Mouse (Mus musculus) 416B (cell line): Measurements from ENCODE around the gene Zkscan8.
A peak's percentile ranks its signal among the peaks of the same experiment; 100 is the strongest.
"Not testable (repeated sequence)": the region's sequence is repeated elsewhere in the genome, so short reads cannot be mapped to it uniquely, and the experiment has no call there.

Source experiments
- DNase-seq: peaks from one replicate; pipeline ENCODE4 v3.0.0; 2011; ENCODE audit warnings: low read depth

The Zkscan8 gene

DNA sequence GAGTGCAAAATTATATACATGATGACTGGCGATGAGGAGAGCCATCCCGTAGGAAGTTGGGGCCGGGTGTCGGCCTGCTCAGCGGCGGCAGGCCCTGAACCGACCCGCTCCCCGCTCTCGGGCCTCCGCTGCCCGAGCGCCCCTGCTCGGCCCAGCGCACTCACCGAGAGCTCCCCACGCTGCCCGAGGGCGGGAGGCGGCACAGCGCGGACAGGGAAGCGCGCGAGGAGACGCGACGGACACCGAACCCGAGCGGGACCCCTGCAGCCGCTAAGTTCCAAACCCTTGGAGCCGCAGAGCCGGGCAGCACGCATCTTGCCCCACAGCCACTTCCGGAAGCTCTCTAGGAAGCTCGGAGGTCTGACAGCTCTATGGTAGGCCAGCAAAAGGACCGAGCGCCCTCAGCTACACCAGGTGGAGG, at the start of gene Zkscan8:
Zkscan8 (minus strand) TSS at position 340 of the 421 bp plus-strand sequence.
- peak; percentile 92 for DNase-seq

GRCm38 (mm10) chr13:21559793-21560192, 28.9 kb upstream of the Zkscan8 start, which contains the start of gene Olfr1535:
Olfr1535 (minus strand) TSS chr13:21559893.
- DNase-seq, result no peak

DNA sequence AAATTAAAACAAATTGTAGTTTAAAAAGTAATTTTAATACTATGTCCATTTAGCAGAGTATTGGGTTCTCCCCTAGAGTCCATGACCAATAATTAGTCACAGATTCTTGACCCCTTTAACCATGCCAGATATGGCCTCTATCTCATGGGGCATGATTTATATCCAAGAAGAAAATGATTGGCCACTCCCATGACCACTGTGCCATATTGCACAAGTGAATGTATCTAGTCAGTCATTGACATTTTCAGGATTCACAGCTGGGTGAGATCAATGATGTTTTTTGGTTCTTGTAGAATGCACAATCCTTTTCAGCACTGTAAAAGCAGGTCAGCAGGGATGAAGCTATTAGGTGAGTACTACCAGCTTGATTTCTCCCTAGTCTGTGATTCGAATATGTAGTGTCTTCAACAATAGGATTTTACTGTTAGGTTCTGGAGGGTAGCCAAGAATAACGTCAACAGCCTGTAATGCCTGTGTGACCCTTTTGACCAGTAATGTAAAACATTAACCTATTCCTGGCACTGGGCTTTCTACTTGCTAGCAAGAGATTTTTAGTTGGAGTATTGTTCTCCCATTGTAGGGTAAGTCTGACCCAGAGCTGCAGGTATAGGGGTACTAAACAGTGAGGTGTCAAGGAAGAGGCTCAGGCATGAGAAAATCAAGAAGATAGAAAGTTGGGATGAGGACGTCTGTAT, 19.6 kb upstream of the Zkscan8 start:
- DNase-seq, result no peak

GRCm38 (mm10) chr13:21549487-21549886, 18.6 kb upstream of the Zkscan8 start:
- peak; percentile 45 for DNase-seq

DNA sequence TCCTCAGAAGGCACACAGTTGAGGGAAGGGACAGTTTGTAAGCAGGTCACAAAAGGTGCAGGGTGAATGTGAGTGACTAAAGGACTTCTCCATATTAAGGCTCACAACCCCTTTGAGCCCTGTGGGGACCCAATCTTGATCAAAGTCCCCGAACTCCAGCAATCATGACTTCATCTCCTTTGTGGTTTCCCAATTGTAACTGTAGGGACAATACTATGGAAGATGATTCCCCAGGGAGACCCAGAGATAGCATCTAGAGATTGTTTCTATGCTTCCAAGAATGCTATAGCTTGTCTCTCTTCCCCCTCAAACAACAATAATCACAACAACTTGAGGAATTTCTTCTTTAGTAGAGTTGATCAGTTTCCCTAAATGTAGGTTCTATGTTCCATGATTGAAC, 11.8 kb upstream of the Zkscan8 start, which contains the start of gene Olfr1366:
Olfr1366 (minus strand) TSS at position 101 of the 400 bp plus-strand sequence.
- DNase-seq, result no peak

DNA sequence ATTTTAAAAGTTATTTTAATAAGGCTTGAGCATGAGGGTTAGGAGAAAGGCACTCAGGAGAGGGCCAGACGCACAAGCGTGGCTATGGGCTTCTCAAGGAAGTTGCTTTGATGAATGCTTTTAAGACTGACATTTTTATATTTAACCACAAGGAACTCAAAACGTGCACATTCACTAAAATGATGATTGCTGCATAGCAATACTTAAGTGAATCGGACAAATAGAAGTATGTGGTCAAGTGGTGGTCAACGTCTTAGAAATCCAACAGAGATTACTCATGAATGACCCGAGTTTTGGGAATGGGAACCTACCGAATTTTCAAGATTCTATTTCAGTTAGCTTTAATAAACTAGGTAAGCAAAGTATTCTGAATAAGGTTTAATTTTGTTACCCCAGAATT, 784 bp downstream of the Zkscan8 start:
- DNase-seq, result peak; percentile 53

GRCm38 (mm10) chr13:21506221-21506649, 24.7 kb downstream of the Zkscan8 start:
- peak; percentile 94 for DNase-seq

DNA sequence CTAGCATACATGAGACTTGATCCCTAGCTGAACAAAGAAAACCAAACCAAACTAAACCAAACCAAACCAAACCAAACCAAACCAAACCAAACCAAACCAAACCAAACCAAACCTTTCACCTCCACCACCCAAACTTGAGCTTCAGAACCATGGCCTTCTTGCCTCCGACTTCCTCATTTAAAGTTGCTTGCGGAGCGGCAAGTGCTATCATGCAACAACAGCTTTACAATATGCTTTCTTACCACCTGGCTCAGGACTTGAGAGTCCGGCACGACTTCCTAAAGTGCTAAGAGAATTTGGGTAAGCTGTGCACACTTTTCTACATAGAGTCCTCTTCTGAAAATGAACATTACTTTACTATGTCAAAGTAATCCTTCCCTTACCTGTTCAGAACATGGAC, 28.6 kb downstream of the Zkscan8 start:
- DNase-seq, result no peak

- not testable (repeated sequence) for DNase-seq
Observed at GRCm38 (mm10) chr13:21501182-21501581, 29.7 kb downstream of the Zkscan8 start, which contains the start of gene Gm11273. Gm11273 (minus strand) TSS chr13:21501418.

DNA sequence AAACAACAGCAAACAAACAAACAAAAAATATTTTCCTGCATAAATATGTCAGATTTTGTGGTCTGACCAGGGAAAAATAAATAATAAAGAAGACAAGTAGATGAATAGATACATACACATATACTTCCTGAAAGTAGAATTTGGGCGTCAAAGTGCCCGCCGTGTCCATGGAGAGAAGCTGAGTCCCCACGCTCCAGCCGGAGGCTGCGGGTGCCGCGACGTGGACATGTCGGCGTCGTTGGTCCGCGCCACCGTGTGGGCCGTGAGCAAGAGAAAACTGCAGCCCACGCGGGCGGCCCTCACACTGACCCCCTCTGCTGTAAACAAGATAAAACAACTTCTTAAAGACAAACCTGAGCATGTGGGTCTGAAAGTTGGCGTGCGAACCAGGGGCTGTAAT, 35.8 kb downstream of the Zkscan8 start, which contains the start of gene AK157302:
AK157302 (plus strand) TSS at position 144 of the 400 bp plus-strand sequence.
- DNase-seq, result no peak

DNA sequence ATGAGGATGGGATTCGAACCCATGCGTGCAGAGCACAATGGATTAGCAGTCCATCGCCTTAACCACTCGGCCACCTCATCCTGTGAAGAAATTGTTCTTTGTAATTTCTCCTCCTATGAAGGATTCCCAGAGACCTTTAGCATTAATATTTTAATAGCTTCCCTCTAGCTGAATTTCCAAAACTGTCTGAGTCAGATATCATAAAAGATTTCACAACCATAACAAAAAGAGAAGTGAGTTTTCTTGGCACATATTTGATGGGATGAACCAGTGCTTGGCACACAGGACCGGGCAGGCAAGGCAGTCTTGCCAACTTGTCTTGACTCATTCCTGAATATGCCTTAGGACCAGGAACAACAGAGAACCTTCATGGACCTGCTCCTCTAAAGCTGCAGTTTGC, 38.1 kb downstream of the Zkscan8 start:
- peak; percentile 7 for DNase-seq

GRCm38 (mm10) chr13:21486881-21487280, 44.0 kb downstream of the Zkscan8 start:
- DNase-seq, result no peak

- DNase-seq, result peak; percentile 73
Observed at GRCm38 (mm10) chr13:21478759-21479670, 51.9 kb downstream of the Zkscan8 start, which contains the start of the genes Zkscan4 and Gm10065. Zkscan4 (plus strand) TSS chr13:21478907. Gm10065 (minus strand) TSS chr13:21479441.

DNA sequence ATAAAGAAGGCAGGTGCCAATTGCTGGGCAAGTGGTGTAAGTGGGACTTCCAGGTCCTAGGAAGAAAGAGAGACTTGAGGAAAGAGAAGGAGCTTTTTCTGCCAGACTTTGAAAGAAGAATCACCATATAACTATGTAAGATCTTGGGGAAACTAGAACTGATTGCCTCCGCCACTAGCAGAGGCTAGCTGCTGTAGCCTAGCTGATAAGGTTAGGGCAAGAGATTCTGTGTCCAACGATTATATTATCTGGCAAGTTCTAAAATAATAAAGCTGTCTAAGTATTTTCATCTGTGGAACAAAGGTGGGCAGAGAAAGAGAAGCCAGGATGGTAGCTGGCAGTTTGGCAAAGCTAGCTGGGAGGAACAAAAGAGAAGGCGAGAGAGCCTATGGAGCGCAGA, 58.5 kb downstream of the Zkscan8 start:
- no peak for DNase-seq

DNA sequence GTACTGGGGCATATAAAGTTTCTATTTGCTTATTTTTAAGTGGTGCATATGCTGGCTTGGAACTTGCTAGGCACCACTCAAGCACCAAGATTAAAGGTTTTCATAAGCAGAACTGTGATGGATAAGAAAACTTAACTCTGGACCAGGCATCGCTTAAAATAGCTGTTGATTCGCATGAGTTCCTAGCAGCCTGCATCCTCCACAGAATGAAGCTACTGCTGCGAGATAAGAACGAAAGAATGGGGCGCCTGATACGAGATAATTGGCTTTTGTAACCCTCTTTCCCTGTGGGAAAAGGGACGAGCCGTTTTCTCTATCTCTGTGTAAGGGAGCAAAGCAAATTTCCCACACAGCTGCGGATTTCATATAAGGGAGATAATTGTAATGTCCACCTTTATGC, 61.8 kb downstream of the Zkscan8 start:
- no peak for DNase-seq

DNA sequence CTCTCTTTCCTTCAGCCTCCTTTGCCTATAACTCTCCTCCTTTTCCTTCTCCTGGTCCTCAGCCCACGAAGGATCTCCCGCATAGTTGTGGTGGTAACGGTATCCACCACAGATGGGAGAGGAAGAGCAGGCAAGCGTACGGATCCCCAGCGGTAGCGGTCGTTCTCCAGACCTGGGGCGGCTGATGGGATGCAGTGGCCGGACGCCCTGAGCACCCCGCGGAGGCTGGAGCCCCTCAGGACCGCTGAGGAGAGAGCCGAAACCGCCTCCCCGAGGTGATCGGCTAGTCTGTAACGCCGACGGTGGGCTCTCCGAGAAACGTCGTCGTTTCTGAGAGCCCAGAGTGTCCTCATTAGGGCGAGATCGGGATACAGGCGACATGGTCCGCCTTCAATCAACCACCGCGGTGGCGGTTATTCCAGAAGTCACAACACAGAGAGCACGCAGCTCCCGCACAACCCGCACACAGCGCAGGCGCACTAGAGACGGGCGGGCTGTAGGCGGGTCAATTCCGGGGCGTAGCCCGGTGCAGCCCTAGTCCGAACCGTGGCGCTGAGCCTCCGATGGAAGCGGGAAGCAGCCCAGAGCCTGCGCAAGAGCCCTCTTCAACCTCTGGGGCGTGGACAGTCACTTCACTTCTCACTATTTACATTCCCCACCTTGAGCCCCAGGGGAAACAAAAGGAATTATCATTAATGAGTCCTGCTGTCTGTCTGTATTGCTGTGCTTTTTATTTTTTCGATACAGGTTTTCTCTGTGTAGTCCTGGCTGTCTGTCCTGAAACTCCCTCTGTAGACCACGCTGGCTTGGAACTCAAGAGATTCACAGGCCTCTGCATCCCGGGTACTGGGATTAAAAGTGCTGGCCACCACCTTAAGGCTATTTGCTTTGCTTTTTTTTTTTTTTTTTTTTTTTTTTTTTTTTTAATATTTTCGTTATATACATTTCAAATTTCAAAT, 62.6 kb downstream of the Zkscan8 start, which contains the start of gene Nkapl:
Nkapl (minus strand) TSS at position 449 of the 959 bp plus-strand sequence.
- DNase-seq, result no peak

DNA sequence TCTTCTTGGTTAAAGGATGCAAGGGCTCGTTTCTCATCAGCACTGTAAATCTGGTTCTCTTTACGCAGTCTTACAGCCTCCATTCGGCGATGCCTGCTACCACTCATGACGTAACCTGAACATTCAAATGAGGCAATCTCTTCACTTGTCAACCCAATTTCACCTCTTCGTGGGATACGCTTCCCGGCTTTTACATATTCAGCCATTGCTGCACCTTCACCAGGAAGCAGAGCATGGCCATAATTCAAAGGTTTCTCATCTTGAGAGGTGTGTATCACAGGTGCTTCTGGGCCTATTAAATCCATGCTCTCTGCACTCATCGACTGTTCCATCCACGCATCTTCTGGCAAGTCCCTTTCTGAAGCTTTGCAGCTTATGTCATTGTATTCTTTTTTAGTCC, 63.6 kb downstream of the Zkscan8 start:
- no peak for DNase-seq
